Mouse (Mus musculus) E14TG2a.4 (cell line): ENCODE measurements around the gene Pcbp2.

Experiments used
- CTCF ChIP-seq: conservative IDR thresholded peaks from 2 replicates; pipeline ENCODE4 v1.5.1; 2014; ENCODE audit warnings: low read length
- NANOG ChIP-seq: IDR thresholded peaks from 2 replicates; pipeline ENCODE4 v1.6.1; 2014; ENCODE audit warnings: borderline replicate concordance, low read length, mixed read lengths

GRCm38 (mm10) chr15:102471727-102472126 lies 1.4 kb downstream of the Pcbp2 start:
- TF ChIP-seq CTCF (no peak), NANOG (no peak)
